Mouse (Mus musculus) bone marrow macrophage, adult 2 months (primary cell): Measurements from ENCODE around the gene Cnksr3.

ENCODE experiments used
- CTCF ChIP-seq: IDR thresholded peaks from 2 replicates; pipeline ENCODE4 v1.5.1; 2012; ENCODE audit warnings: low read depth, mild to moderate bottlenecking, low read length, moderate library complexity
- POLR2A ChIP-seq: IDR thresholded peaks from 2 replicates; pipeline ENCODE4 v1.6.1; 2012; ENCODE audit warnings: mild to moderate bottlenecking, low read depth, low read length, borderline replicate concordance

- TF ChIP-seq POLR2A = no peak
- TF ChIP-seq CTCF = no peak
Measured at GRCm38 (mm10) chr10:7211696-7212482, at the start of gene Cnksr3.
